ENCODE assay signal across 14 mouse cellular contexts in genomic region chr6:49116241-49116640, GRCm38 (mm10).
"Had no signal": no experiment of that assay in that cellular context is flagged by ENCODE, and none has a peak within 500 bp of the region (broad histone marks: within the 10 kb centered on the region; RNA-seq: fewer than 3 reads in every experiment).

No protein-coding gene starts in this region.

- H3K9me3 ChIP-seq: kidney, embryonic 15.5 days; limb, embryonic 15.5 days; liver, embryonic 13.5 days; lung, embryonic 15.5 days; midbrain, embryonic 13.5 days had no signal

- H3K4me1 ChIP-seq: kidney, embryonic 15.5 days; liver, embryonic 13.5 days had no signal

- H3K27ac ChIP-seq: kidney, embryonic 15.5 days; left cerebral cortex, adult 2 months; limb, embryonic 15.5 days; liver, embryonic 13.5 days; lung, embryonic 15.5 days; macrophage; midbrain, embryonic 13.5 days; stomach, postnatal 0 days had no signal

- DNase-seq: kidney, adult 18-20 months; kidney, postnatal 14 days; liver, embryonic 13.5 days; liver, postnatal 0 days; lung, postnatal 14 days; thymus, postnatal 4 days had no signal

- H3K4me2 ChIP-seq: kidney, embryonic 15.5 days; limb, embryonic 15.5 days; liver, embryonic 13.5 days; lung, embryonic 15.5 days; midbrain, embryonic 13.5 days had no signal

- H3K27me3 ChIP-seq: kidney, embryonic 15.5 days; limb, embryonic 15.5 days; liver, embryonic 13.5 days; lung, embryonic 15.5 days; midbrain, embryonic 13.5 days had no signal

- H3K9ac ChIP-seq: kidney, embryonic 15.5 days; limb, embryonic 15.5 days; liver, embryonic 13.5 days; liver, postnatal 0 days; lung, embryonic 15.5 days; midbrain, embryonic 13.5 days had no signal

- H3K4me3 ChIP-seq: kidney, embryonic 15.5 days; left cerebral cortex, adult 2 months; limb, embryonic 15.5 days; liver, embryonic 13.5 days; lung, embryonic 15.5 days; midbrain, embryonic 13.5 days; myocyte had no signal
